Comparison of ENCODE assay signal across 13 mouse cellular contexts in genomic region chr16:91771334-91771733, GRCm38 (mm10). TPM values are rescaled to one million over a fixed set of nuclear protein-coding genes. Genes with fewer than 3 reads are reported as not detected.
DNase-seq lines count a peak whose midpoint lies in the region; ATAC-seq lines count a peak whose summit lies in the region.
"Had no signal": no experiment of that assay in that cellular context is flagged by ENCODE, and none has a peak within 500 bp of the region (broad histone marks: within the 10 kb centered on the region; RNA-seq: fewer than 3 reads in every experiment).

No protein-coding gene starts in this region.

- H3K36me3 ChIP-seq in forebrain, embryonic 11.5 days (ENCODE audit: control insufficient read depth, insufficient read depth, low read length), result no peaks in the 10 kb centered on the region
- H3K36me3 ChIP-seq in forebrain, embryonic 10.5 days (replicated peaks), result no peaks in the 10 kb centered on the region
- no peaks in the 10 kb centered on the region for H3K36me3 ChIP-seq in liver, embryonic 12.5 days
- no peaks in the 10 kb centered on the region for H3K36me3 ChIP-seq in liver, embryonic 11.5 days (ENCODE audit: control insufficient read depth, insufficient read depth, low read length)
- H3K36me3 ChIP-seq in midbrain, embryonic 11.5 days (ENCODE audit: control insufficient read depth, insufficient read depth, low read length), result no peaks in the 10 kb centered on the region
- H3K36me3 ChIP-seq in stomach, embryonic 15.5 days, result no peaks in the 10 kb centered on the region
- H3K36me3 ChIP-seq: liver, embryonic 13.5 days had no signal

- DNase-seq in forebrain, embryonic 11.5 days (ENCODE audit: low spot score), result peak; percentile 45
- DNase-seq in forebrain, embryonic 10.5 days (ENCODE audit: extremely low spot score, low spot score), result no peak
- DNase-seq in liver, embryonic 11.5 days (ENCODE audit: low spot score), result no peak
- DNase-seq in midbrain, embryonic 11.5 days (ENCODE audit: low spot score, missing footprints), result no peak
- DNase-seq in urinary bladder, postnatal 10 days (ENCODE audit: low spot score), result no peak
- no peak for DNase-seq in cerebellum, adult 11-12 months
- DNase-seq: adrenal gland, adult 8-10 months; cerebellum, postnatal 36 days; kidney, adult 11 months; liver, embryonic 13.5 days; lung, postnatal 36 days had no signal

- no peak overlapping the region for H3K9ac ChIP-seq in forebrain, embryonic 11.5 days (ENCODE audit: low read length)
- H3K9ac ChIP-seq in liver, embryonic 12.5 days, result no peak overlapping the region
- H3K9ac ChIP-seq in liver, embryonic 11.5 days (ENCODE audit: low read depth, low read length), result no peak overlapping the region
- no peak overlapping the region for H3K9ac ChIP-seq in midbrain, embryonic 11.5 days (ENCODE audit: low read length)
- no peak overlapping the region for H3K9ac ChIP-seq in stomach, embryonic 15.5 days
- H3K9ac ChIP-seq: liver, embryonic 13.5 days had no signal

- 77% methylated on average over 6 of the region's 6 CpGs for WGBS in forebrain, embryonic 11.5 days
- 89% methylated on average over 6 of the region's 6 CpGs for WGBS in forebrain, embryonic 10.5 days
- WGBS in liver, embryonic 12.5 days (ENCODE audit: insufficient replicate concordance), result 74% methylated on average over 6 of the region's 6 CpGs
- 77% methylated on average over 6 of the region's 6 CpGs for WGBS in liver, embryonic 11.5 days
- WGBS in midbrain, embryonic 11.5 days, result 76% methylated on average over 6 of the region's 6 CpGs
- WGBS in stomach, embryonic 15.5 days, result 75% methylated on average over 6 of the region's 6 CpGs

- H3K9me3 ChIP-seq in forebrain, embryonic 11.5 days (ENCODE audit: control insufficient read depth, low read length), result no peaks in the 10 kb centered on the region
- H3K9me3 ChIP-seq in forebrain, embryonic 10.5 days, result no peaks in the 10 kb centered on the region
- H3K9me3 ChIP-seq in liver, embryonic 12.5 days (replicated peaks), result no peaks in the 10 kb centered on the region
- no peaks in the 10 kb centered on the region for H3K9me3 ChIP-seq in liver, embryonic 11.5 days (ENCODE audit: control insufficient read depth, low read length)
- H3K9me3 ChIP-seq in midbrain, embryonic 11.5 days (ENCODE audit: control insufficient read depth, low read length), result no peaks in the 10 kb centered on the region
- H3K9me3 ChIP-seq in stomach, embryonic 15.5 days, result no peaks in the 10 kb centered on the region
- H3K9me3 ChIP-seq: liver, embryonic 13.5 days had no signal

- no peak overlapping the region for H3K27ac ChIP-seq in forebrain, embryonic 11.5 days (ENCODE audit: low read depth, low read length)
- no peak overlapping the region for H3K27ac ChIP-seq in forebrain, embryonic 10.5 days
- 0 out of 2 replicates have a peak overlapping the region, but pooled peaks have one; percentile 13 for H3K27ac ChIP-seq in liver, embryonic 12.5 days
- H3K27ac ChIP-seq in liver, embryonic 11.5 days (ENCODE audit: low read depth, low read length), result no peak overlapping the region
- peak overlapping the region; percentile 3 for H3K27ac ChIP-seq in midbrain, embryonic 11.5 days (ENCODE audit: low read depth, low read length)
- no peak overlapping the region for H3K27ac ChIP-seq in stomach, embryonic 15.5 days
- H3K27ac ChIP-seq: liver, embryonic 13.5 days had no signal

- no peak overlapping the region for H3K4me3 ChIP-seq in forebrain, embryonic 11.5 days (ENCODE audit: low read depth, low read length)
- H3K4me3 ChIP-seq in forebrain, embryonic 10.5 days, result no peak overlapping the region
- no peak overlapping the region for H3K4me3 ChIP-seq in liver, embryonic 12.5 days
- H3K4me3 ChIP-seq in liver, embryonic 11.5 days (ENCODE audit: low read depth, low read length), result no peak overlapping the region
- H3K4me3 ChIP-seq in midbrain, embryonic 11.5 days (ENCODE audit: low read depth, low read length), result no peak overlapping the region
- H3K4me3 ChIP-seq in stomach, embryonic 15.5 days (replicated peaks), result no peak overlapping the region
- H3K4me3 ChIP-seq: liver, embryonic 13.5 days had no signal

- H3K27me3 ChIP-seq in forebrain, embryonic 11.5 days (ENCODE audit: control insufficient read depth, insufficient read depth, low read length), result no peaks in the 10 kb centered on the region
- no peaks in the 10 kb centered on the region for H3K27me3 ChIP-seq in forebrain, embryonic 10.5 days (ENCODE audit: poor library complexity, severe bottlenecking)
- H3K27me3 ChIP-seq in liver, embryonic 12.5 days (replicated peaks), result 0 out of 2 replicates have a peak, but pooled peaks cover 4% of the 10 kb centered on the region
- H3K27me3 ChIP-seq in liver, embryonic 11.5 days (replicated peaks; ENCODE audit: control insufficient read depth, insufficient read depth, low read length), result no peaks in the 10 kb centered on the region
- no peaks in the 10 kb centered on the region for H3K27me3 ChIP-seq in midbrain, embryonic 11.5 days (ENCODE audit: control insufficient read depth, insufficient read depth, low read length)
- no peaks in the 10 kb centered on the region for H3K27me3 ChIP-seq in stomach, embryonic 15.5 days (replicated peaks)
- H3K27me3 ChIP-seq: liver, embryonic 13.5 days had no signal

- peaks cover 8% of the 10 kb centered on the region for H3K4me1 ChIP-seq in forebrain, embryonic 11.5 days (replicated peaks; ENCODE audit: control insufficient read depth, insufficient read depth, low read length)
- peaks cover 31% of the 10 kb centered on the region for H3K4me1 ChIP-seq in forebrain, embryonic 10.5 days
- H3K4me1 ChIP-seq in liver, embryonic 12.5 days, result peaks cover 36% of the 10 kb centered on the region
- peaks cover 17% of the 10 kb centered on the region for H3K4me1 ChIP-seq in liver, embryonic 11.5 days (replicated peaks; ENCODE audit: control insufficient read depth, insufficient read depth, low read length)
- H3K4me1 ChIP-seq in midbrain, embryonic 11.5 days (ENCODE audit: control insufficient read depth, insufficient read depth, low read length), result peaks cover 24% of the 10 kb centered on the region
- H3K4me1 ChIP-seq in stomach, embryonic 15.5 days, result 0 out of 2 replicates have a peak, but pooled peaks cover 10% of the 10 kb centered on the region

- H3K4me2 ChIP-seq in forebrain, embryonic 11.5 days (ENCODE audit: low read depth, low read length, severe bottlenecking), result no peak overlapping the region
- H3K4me2 ChIP-seq in liver, embryonic 12.5 days, result no peak overlapping the region
- H3K4me2 ChIP-seq in liver, embryonic 11.5 days, result no peak overlapping the region
- H3K4me2 ChIP-seq in midbrain, embryonic 11.5 days, result no peak overlapping the region
- no peak overlapping the region for H3K4me2 ChIP-seq in stomach, embryonic 15.5 days
- H3K4me2 ChIP-seq: liver, embryonic 13.5 days had no signal

- ATAC-seq in forebrain, embryonic 11.5 days (replicated peaks; ENCODE audit: low FRiP score), result no peak
- ATAC-seq in liver, embryonic 12.5 days, result no peak
- ATAC-seq in liver, embryonic 11.5 days (replicated peaks; ENCODE audit: low FRiP score), result no peak
- ATAC-seq in midbrain, embryonic 11.5 days (ENCODE audit: low FRiP score), result 0 out of 2 replicates have a peak, but pooled peaks have one; percentile 23
- peak; percentile 60; the same call in 1 of the 2 replicates for ATAC-seq in stomach, embryonic 15.5 days (ENCODE audit: insufficient read depth, low FRiP score, low read depth)

RNA-seq across cellular contexts. Expression of gene Itsn1, which starts 42.3 kb away (rescaled TPM):
- 55.2 and 60.2 TPM in 2 replicates for polyA plus RNA-seq in forebrain, embryonic 11.5 days (2014; fragmentation: Nextera tagmentation; extraction: Ambion mirVana)
- polyA plus RNA-seq in forebrain, embryonic 10.5 days (2016; fragmentation: Nextera tagmentation; extraction: Ambion mirVana), result 38.7 and 40.7 TPM in 2 replicates
- polyA plus RNA-seq in liver, embryonic 12.5 days (2016; fragmentation: Nextera tagmentation; extraction: Ambion mirVana), result 47.5 and 52.3 TPM in 2 replicates
- polyA plus RNA-seq in liver, embryonic 11.5 days (2014; fragmentation: Nextera tagmentation; extraction: Ambion mirVana), result 24.0 and 24.5 TPM in 2 replicates
- 54.8 and 57.6 TPM in 2 replicates for polyA plus RNA-seq in midbrain, embryonic 11.5 days (2014; fragmentation: Nextera tagmentation; extraction: Ambion mirVana)
- 19.4 and 21.7 TPM in 2 replicates for polyA plus RNA-seq in stomach, embryonic 15.5 days (2015; fragmentation: Nextera tagmentation; extraction: Ambion mirVana)

RNA-seq across cellular contexts. Expression of gene Cryzl1, which starts 42.6 kb away (rescaled TPM):
- 73.6 and 83.6 TPM in 2 replicates for polyA plus RNA-seq in forebrain, embryonic 11.5 days (2014; fragmentation: Nextera tagmentation; extraction: Ambion mirVana)
- 61.5 and 67.1 TPM in 2 replicates for polyA plus RNA-seq in forebrain, embryonic 10.5 days (2016; fragmentation: Nextera tagmentation; extraction: Ambion mirVana)
- polyA plus RNA-seq in liver, embryonic 12.5 days (2016; fragmentation: Nextera tagmentation; extraction: Ambion mirVana), result 40.3 and 40.9 TPM in 2 replicates
- 56.4 and 57.7 TPM in 2 replicates for polyA plus RNA-seq in liver, embryonic 11.5 days (2014; fragmentation: Nextera tagmentation; extraction: Ambion mirVana)
- 77.0 and 82.5 TPM in 2 replicates for polyA plus RNA-seq in midbrain, embryonic 11.5 days (2014; fragmentation: Nextera tagmentation; extraction: Ambion mirVana)
- polyA plus RNA-seq in stomach, embryonic 15.5 days (2015; fragmentation: Nextera tagmentation; extraction: Ambion mirVana), result 67.6 and 71.6 TPM in 2 replicates

Comparison
In these comparisons a context has a peak if more than half of its experiments do, and no peak if none do; other contexts are left out.
1. H3K27ac ChIP-seq: peak in liver, embryonic 12.5 days (single experiment) and midbrain, embryonic 11.5 days (single experiment); none in forebrain, embryonic 11.5 days (single experiment), forebrain, embryonic 10.5 days (single experiment), liver, embryonic 11.5 days (single experiment) and stomach, embryonic 15.5 days (single experiment).
2. ATAC-seq: peak in midbrain, embryonic 11.5 days (single experiment) and stomach, embryonic 15.5 days (single experiment); none in forebrain, embryonic 11.5 days (single experiment), liver, embryonic 12.5 days (single experiment) and liver, embryonic 11.5 days (single experiment).